Mouse (Mus musculus): ENCODE measurements around the gene Adgrb2. TPM values are rescaled to one million over a fixed set of nuclear protein-coding genes. Genes with fewer than 3 reads are reported as not detected.

Adgrb2 gene
- polyA plus RNA-seq, 1 experiment from 2014 or later = 1.1 TPM

DNA sequence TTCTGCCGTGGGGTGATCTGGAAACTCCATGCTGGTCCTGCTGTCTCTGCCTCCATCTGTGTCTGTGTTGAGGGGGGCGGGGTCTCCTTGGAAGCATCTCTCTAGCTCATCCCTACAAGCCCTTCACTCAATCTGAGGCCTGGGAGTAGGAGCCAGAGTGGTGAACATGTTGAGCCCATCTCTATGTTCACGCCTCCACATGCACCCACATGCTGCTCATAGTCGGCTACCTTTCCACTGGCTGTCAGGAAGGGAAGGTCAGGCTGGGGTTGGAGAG is 63.5 kb downstream of the Adgrb2 start:
- 0 out of 2 replicates have a peak overlapping the region, but pooled peaks have one; percentile 34 for H3K27ac ChIP-seq (ENCODE audit: low read depth, low read length)
- peaks cover 3% of the 10 kb centered on the region; the same call in 1 of the 2 replicates for H3K4me1 ChIP-seq (replicated peaks; ENCODE audit: control insufficient read depth, insufficient read depth, low read length)
- no peaks in the 10 kb centered on the region for H3K9me3 ChIP-seq (ENCODE audit: control insufficient read depth, low read length)
- 44% methylated on average over 4 of the region's 4 CpGs for WGBS
- H3K27me3 ChIP-seq (replicated peaks; ENCODE audit: control insufficient read depth, insufficient read depth, low read length) = peaks cover 27% of the 10 kb centered on the region
- DNase-seq (ENCODE audit: low spot score) (no peak), ATAC-seq (replicated peaks; ENCODE audit: low FRiP score) (no peak)
- H3K9ac ChIP-seq (ENCODE audit: low read depth, low read length) = no peak overlapping the region
- H3K4me3 ChIP-seq (ENCODE audit: low read depth, low read length) = peak overlapping the region; percentile 34
- H3K36me3 ChIP-seq (ENCODE audit: control insufficient read depth, insufficient read depth, low read length) = no peaks in the 10 kb centered on the region
- H3K4me2 ChIP-seq = peak overlapping the region; percentile 56

GRCm38 (mm10) chr4:130050056-130050824 is 65.6 kb downstream of the Adgrb2 start:
- ATAC-seq (replicated peaks; ENCODE audit: low FRiP score) (no peak), DNase-seq (ENCODE audit: low spot score) (no peak)
- Histone ChIP-seq H3K9ac (ENCODE audit: low read depth, low read length) (no peak overlapping the region), H3K4me2 (no peak overlapping the region), H3K27me3 (replicated peaks; ENCODE audit: control insufficient read depth, insufficient read depth, low read length) (peaks cover 27% of the 10 kb centered on the region), H3K36me3 (ENCODE audit: control insufficient read depth, insufficient read depth, low read length) (no peaks in the 10 kb centered on the region), H3K9me3 (ENCODE audit: control insufficient read depth, low read length) (no peaks in the 10 kb centered on the region), H3K27ac (ENCODE audit: low read depth, low read length) (no peak overlapping the region), H3K4me1 (replicated peaks; ENCODE audit: control insufficient read depth, insufficient read depth, low read length) (peaks cover 3% of the 10 kb centered on the region; the same call in 1 of the 2 replicates), H3K4me3 (ENCODE audit: low read depth, low read length) (no peak overlapping the region)
- 78% methylated on average over 8 of the region's 8 CpGs for WGBS

GRCm38 (mm10) chr4:130052283-130052682 is 67.6 kb downstream of the Adgrb2 start:
- 86% methylated on average over 3 of the region's 3 CpGs for WGBS
- H3K27me3 ChIP-seq (replicated peaks; ENCODE audit: control insufficient read depth, insufficient read depth, low read length) = peaks cover 18% of the 10 kb centered on the region
- no peak overlapping the region for H3K27ac ChIP-seq (ENCODE audit: low read depth, low read length)
- no peak overlapping the region for H3K4me3 ChIP-seq (ENCODE audit: low read depth, low read length)
- no peaks in the 10 kb centered on the region for H3K9me3 ChIP-seq (ENCODE audit: control insufficient read depth, low read length)
- DNase-seq (ENCODE audit: low spot score) (no peak), ATAC-seq (replicated peaks; ENCODE audit: low FRiP score) (no peak)
- no peak overlapping the region for H3K4me2 ChIP-seq
- no peak overlapping the region for H3K9ac ChIP-seq (ENCODE audit: low read depth, low read length)
- H3K4me1 ChIP-seq (replicated peaks; ENCODE audit: control insufficient read depth, insufficient read depth, low read length) = peaks cover 3% of the 10 kb centered on the region; the same call in 1 of the 2 replicates
- H3K36me3 ChIP-seq (ENCODE audit: control insufficient read depth, insufficient read depth, low read length) = no peaks in the 10 kb centered on the region

DNA sequence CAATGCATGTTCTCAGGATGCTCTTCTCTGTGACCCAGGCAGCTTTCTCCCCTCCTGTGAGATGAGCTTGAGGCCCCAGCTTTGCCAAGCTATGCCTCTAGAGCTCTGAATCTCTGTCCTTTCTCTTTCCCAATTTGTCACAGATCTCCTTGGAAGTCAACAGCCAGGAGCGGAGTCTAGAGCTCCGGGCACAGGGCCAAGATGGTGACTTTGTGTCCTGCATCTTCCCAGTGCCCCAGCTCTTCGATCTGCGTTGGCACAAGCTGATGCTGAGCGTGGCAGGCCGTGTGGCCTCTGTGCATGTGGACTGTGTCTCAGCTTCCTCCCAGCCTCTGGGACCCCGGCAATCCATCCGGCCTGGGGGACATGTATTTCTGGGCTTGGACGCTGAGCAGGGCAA is 68.4 kb downstream of the Adgrb2 start:
- no peaks in the 10 kb centered on the region for H3K9me3 ChIP-seq (ENCODE audit: control insufficient read depth, low read length)
- no peak overlapping the region for H3K4me3 ChIP-seq (ENCODE audit: low read depth, low read length)
- no peak overlapping the region for H3K9ac ChIP-seq (ENCODE audit: low read depth, low read length)
- WGBS = 87% methylated on average over 9 of the region's 9 CpGs
- no peaks in the 10 kb centered on the region for H3K36me3 ChIP-seq (ENCODE audit: control insufficient read depth, insufficient read depth, low read length)
- ATAC-seq (replicated peaks; ENCODE audit: low FRiP score) (no peak), DNase-seq (ENCODE audit: low spot score) (no peak)
- no peak overlapping the region for H3K4me2 ChIP-seq
- H3K4me1 ChIP-seq (replicated peaks; ENCODE audit: control insufficient read depth, insufficient read depth, low read length) = peaks cover 3% of the 10 kb centered on the region; the same call in 1 of the 2 replicates
- H3K27me3 ChIP-seq (replicated peaks; ENCODE audit: control insufficient read depth, insufficient read depth, low read length) = peaks cover 10% of the 10 kb centered on the region
- no peak overlapping the region for H3K27ac ChIP-seq (ENCODE audit: low read depth, low read length)

DNA sequence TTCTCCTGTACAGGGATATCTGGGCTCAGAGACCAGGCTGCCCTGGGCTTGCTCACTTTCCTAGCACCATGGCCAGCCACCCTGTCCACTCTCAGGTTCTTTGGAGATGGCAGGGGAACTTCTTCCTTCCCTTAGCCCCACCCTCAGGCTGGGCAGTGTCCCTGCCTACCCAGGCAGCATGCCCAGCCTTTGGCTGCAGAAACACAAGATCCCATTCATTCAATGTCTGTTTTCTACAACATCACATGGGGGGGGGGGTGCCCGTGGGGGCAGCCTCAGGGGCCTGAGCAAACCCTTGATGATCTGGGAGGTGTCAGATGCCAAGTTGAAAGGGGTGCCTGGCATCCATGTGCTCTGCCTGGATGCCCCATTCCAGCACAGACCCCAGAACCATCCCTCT is 70.1 kb downstream of the Adgrb2 start:
- Histone ChIP-seq H3K9ac (ENCODE audit: low read depth, low read length) (no peak overlapping the region), H3K4me2 (no peak overlapping the region), H3K4me3 (ENCODE audit: low read depth, low read length) (no peak overlapping the region), H3K4me1 (replicated peaks; ENCODE audit: control insufficient read depth, insufficient read depth, low read length) (peaks cover 3% of the 10 kb centered on the region; the same call in 1 of the 2 replicates), H3K27ac (ENCODE audit: low read depth, low read length) (no peak overlapping the region), H3K9me3 (ENCODE audit: control insufficient read depth, low read length) (no peaks in the 10 kb centered on the region), H3K27me3 (replicated peaks; ENCODE audit: control insufficient read depth, insufficient read depth, low read length) (no peaks in the 10 kb centered on the region), H3K36me3 (ENCODE audit: control insufficient read depth, insufficient read depth, low read length) (no peaks in the 10 kb centered on the region)
- DNase-seq (ENCODE audit: low spot score) (no peak), ATAC-seq (replicated peaks; ENCODE audit: low FRiP score) (no peak)
- 23% methylated on average over 1 of the region's 1 CpGs for WGBS

- Histone ChIP-seq H3K27ac (ENCODE audit: low read depth, low read length) (no peak overlapping the region), H3K27me3 (replicated peaks; ENCODE audit: control insufficient read depth, insufficient read depth, low read length) (no peaks in the 10 kb centered on the region)
Measured at GRCm38 (mm10) chr4:130055160-130056010, 70.7 kb downstream of the Adgrb2 start.

GRCm38 (mm10) chr4:130056011-130056322 is 71.3 kb downstream of the Adgrb2 start:
- H3K4me3 ChIP-seq (ENCODE audit: low read depth, low read length) = no peak overlapping the region
- ATAC-seq (replicated peaks; ENCODE audit: low FRiP score) (no peak), DNase-seq (ENCODE audit: low spot score) (no peak)
- no peak overlapping the region for H3K9ac ChIP-seq (ENCODE audit: low read depth, low read length)
- H3K27me3 ChIP-seq (replicated peaks; ENCODE audit: control insufficient read depth, insufficient read depth, low read length) = no peaks in the 10 kb centered on the region
- H3K36me3 ChIP-seq (ENCODE audit: control insufficient read depth, insufficient read depth, low read length) = no peaks in the 10 kb centered on the region
- H3K4me1 ChIP-seq (replicated peaks; ENCODE audit: control insufficient read depth, insufficient read depth, low read length) = no peaks in the 10 kb centered on the region
- H3K9me3 ChIP-seq (ENCODE audit: control insufficient read depth, low read length) = no peaks in the 10 kb centered on the region
- no peak overlapping the region for H3K4me2 ChIP-seq
- no peak overlapping the region for H3K27ac ChIP-seq (ENCODE audit: low read depth, low read length)
- 54% methylated on average over 3 of the region's 3 CpGs for WGBS

More at GRCm38 (mm10) chr4:130055160-130056010, 70.7 kb downstream of the Adgrb2 start:
- no peak overlapping the region for H3K4me3 ChIP-seq (ENCODE audit: low read depth, low read length)
- no peak overlapping the region for H3K9ac ChIP-seq (ENCODE audit: low read depth, low read length)
- no peak for ATAC-seq (replicated peaks; ENCODE audit: low FRiP score)
- H3K36me3 ChIP-seq (ENCODE audit: control insufficient read depth, insufficient read depth, low read length) = no peaks in the 10 kb centered on the region
- H3K4me1 ChIP-seq (replicated peaks; ENCODE audit: control insufficient read depth, insufficient read depth, low read length) = peaks cover 1% of the 10 kb centered on the region; the same call in 1 of the 2 replicates
- DNase-seq (ENCODE audit: low spot score) = no peak
- no peaks in the 10 kb centered on the region for H3K9me3 ChIP-seq (ENCODE audit: control insufficient read depth, low read length)
- no peak overlapping the region for H3K4me2 ChIP-seq
- WGBS = 81% methylated on average over 14 of the region's 14 CpGs

GRCm38 (mm10) chr4:130056471-130056870 is 71.8 kb downstream of the Adgrb2 start:
- H3K9me3 ChIP-seq (ENCODE audit: control insufficient read depth, low read length) = no peaks in the 10 kb centered on the region
- no peaks in the 10 kb centered on the region for H3K4me1 ChIP-seq (replicated peaks; ENCODE audit: control insufficient read depth, insufficient read depth, low read length)
- no peaks in the 10 kb centered on the region for H3K36me3 ChIP-seq (ENCODE audit: control insufficient read depth, insufficient read depth, low read length)
- H3K4me3 ChIP-seq (ENCODE audit: low read depth, low read length) = no peak overlapping the region
- no peaks in the 10 kb centered on the region for H3K27me3 ChIP-seq (replicated peaks; ENCODE audit: control insufficient read depth, insufficient read depth, low read length)
- DNase-seq (ENCODE audit: low spot score) (no peak), ATAC-seq (replicated peaks; ENCODE audit: low FRiP score) (no peak)
- H3K4me2 ChIP-seq = no peak overlapping the region
- 66% methylated on average over 3 of the region's 3 CpGs for WGBS
- H3K9ac ChIP-seq (ENCODE audit: low read depth, low read length) = no peak overlapping the region
- H3K27ac ChIP-seq (ENCODE audit: low read depth, low read length) = no peak overlapping the region
